17 mouse cellular contexts compared by ENCODE assay signal in the genomic region with DNA sequence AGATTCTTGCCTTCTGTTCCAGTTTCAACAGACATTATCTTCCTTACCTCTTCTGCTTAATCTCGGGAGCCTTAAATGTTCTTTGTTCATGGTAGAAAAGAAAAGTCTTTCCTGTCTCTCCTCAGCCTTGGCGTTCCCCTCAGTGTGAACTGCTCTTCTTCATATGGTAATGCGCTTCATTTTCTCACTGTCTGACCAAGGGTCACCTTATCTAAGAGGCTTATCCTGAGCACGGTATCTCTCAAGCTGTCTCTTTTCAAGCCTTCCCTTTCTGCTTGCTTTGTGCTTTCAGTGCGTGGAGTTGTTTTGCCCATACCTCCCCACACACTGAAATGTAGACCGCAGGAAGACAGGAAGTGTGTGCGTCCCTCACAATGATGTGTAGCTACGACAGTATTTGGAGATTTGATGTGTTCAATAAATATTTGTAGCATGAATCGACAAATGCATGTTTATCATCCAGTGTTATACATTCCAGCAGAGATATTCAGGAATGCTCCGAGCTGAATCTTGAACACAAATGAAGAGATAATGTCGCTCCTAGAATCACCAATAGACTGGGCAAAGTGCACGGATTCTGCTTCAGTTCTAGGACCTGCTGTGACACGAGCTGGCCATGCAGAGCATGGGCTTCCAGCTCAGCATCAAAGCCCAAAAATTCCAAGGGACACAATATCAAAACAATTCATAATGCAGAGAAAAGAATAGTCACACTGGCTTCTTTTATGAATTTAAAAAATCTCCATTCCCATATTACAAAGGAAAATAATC.
DNase-seq lines count a peak whose midpoint lies in the region; ATAC-seq and TF ChIP-seq lines count a peak whose summit lies in the region.
"Had no signal": no experiment of that assay in that cellular context is flagged by ENCODE, and none has a peak within 500 bp of the region (broad histone marks: within the 10 kb centered on the region; RNA-seq: fewer than 3 reads in every experiment).

No protein-coding gene starts in this region.

- H3K27ac ChIP-seq in forebrain, postnatal 0 days (ENCODE audit: low read depth, low read length), result no peak overlapping the region
- no peak overlapping the region for H3K27ac ChIP-seq in forebrain, embryonic 11.5 days (ENCODE audit: low read depth, low read length)
- H3K27ac ChIP-seq in hindbrain, embryonic 15.5 days (replicated peaks), result 0 out of 2 replicates have a peak overlapping the region, but pooled peaks have one; percentile 25
- no peak overlapping the region for H3K27ac ChIP-seq in hindbrain, embryonic 12.5 days
- peak overlapping the region; percentile 4 for H3K27ac ChIP-seq in midbrain, embryonic 13.5 days
- H3K27ac ChIP-seq: embryonic facial prominence, embryonic 12.5 days had no signal

- no peak for TF ChIP-seq CTCF in forebrain, postnatal 0 days (IDR thresholded peaks at IDR 0.05; ENCODE audit: low read depth)

- no peak overlapping the region for H3K4me2 ChIP-seq in forebrain, postnatal 0 days (ENCODE audit: low read depth)
- H3K4me2 ChIP-seq in forebrain, embryonic 11.5 days (ENCODE audit: low read depth, low read length, severe bottlenecking), result no peak overlapping the region
- H3K4me2 ChIP-seq in hindbrain, embryonic 15.5 days, result no peak overlapping the region
- H3K4me2 ChIP-seq in hindbrain, embryonic 12.5 days (replicated peaks), result no peak overlapping the region
- H3K4me2 ChIP-seq in midbrain, embryonic 13.5 days (replicated peaks), result no peak overlapping the region
- H3K4me2 ChIP-seq: embryonic facial prominence, embryonic 12.5 days had no signal

- no peaks in the 10 kb centered on the region for H3K36me3 ChIP-seq in forebrain, postnatal 0 days (ENCODE audit: insufficient read depth)
- no peaks in the 10 kb centered on the region for H3K36me3 ChIP-seq in forebrain, embryonic 11.5 days (ENCODE audit: control insufficient read depth, insufficient read depth, low read length)
- H3K36me3 ChIP-seq in hindbrain, embryonic 15.5 days, result no peaks in the 10 kb centered on the region
- no peaks in the 10 kb centered on the region for H3K36me3 ChIP-seq in hindbrain, embryonic 12.5 days
- no peaks in the 10 kb centered on the region for H3K36me3 ChIP-seq in midbrain, embryonic 13.5 days
- H3K36me3 ChIP-seq: embryonic facial prominence, embryonic 12.5 days; G1E had no signal

- no peak overlapping the region for H3K4me3 ChIP-seq in forebrain, postnatal 0 days (ENCODE audit: low read depth, low read length)
- H3K4me3 ChIP-seq in forebrain, embryonic 11.5 days (ENCODE audit: low read depth, low read length), result no peak overlapping the region
- no peak overlapping the region for H3K4me3 ChIP-seq in hindbrain, embryonic 15.5 days
- H3K4me3 ChIP-seq in hindbrain, embryonic 12.5 days, result no peak overlapping the region
- H3K4me3 ChIP-seq in midbrain, embryonic 13.5 days (replicated peaks), result no peak overlapping the region
- H3K4me3 ChIP-seq: embryonic facial prominence, embryonic 12.5 days had no signal

- ATAC-seq in forebrain, postnatal 0 days, result peak; percentile 25; the same call in 1 of the 2 replicates
- ATAC-seq in forebrain, embryonic 11.5 days (replicated peaks; ENCODE audit: low FRiP score), result no peak
- ATAC-seq in hindbrain, embryonic 15.5 days (ENCODE audit: low FRiP score, low read depth), result no peak
- no peak for ATAC-seq in hindbrain, embryonic 12.5 days (ENCODE audit: low FRiP score)
- peak; percentile 43; the same call in 1 of the 2 replicates for ATAC-seq in midbrain, embryonic 13.5 days

- no peaks in the 10 kb centered on the region for H3K9me3 ChIP-seq in forebrain, postnatal 0 days (ENCODE audit: low read length)
- no peaks in the 10 kb centered on the region for H3K9me3 ChIP-seq in forebrain, embryonic 11.5 days (ENCODE audit: control insufficient read depth, low read length)
- no peaks in the 10 kb centered on the region for H3K9me3 ChIP-seq in hindbrain, embryonic 15.5 days
- H3K9me3 ChIP-seq in hindbrain, embryonic 12.5 days (replicated peaks), result no peaks in the 10 kb centered on the region
- no peaks in the 10 kb centered on the region for H3K9me3 ChIP-seq in midbrain, embryonic 13.5 days
- H3K9me3 ChIP-seq: embryonic facial prominence, embryonic 12.5 days had no signal

- no peaks in the 10 kb centered on the region for H3K4me1 ChIP-seq in forebrain, postnatal 0 days (ENCODE audit: insufficient read depth)
- no peaks in the 10 kb centered on the region for H3K4me1 ChIP-seq in forebrain, embryonic 11.5 days (replicated peaks; ENCODE audit: control insufficient read depth, insufficient read depth, low read length)
- H3K4me1 ChIP-seq in hindbrain, embryonic 15.5 days (replicated peaks), result peaks cover 4% of the 10 kb centered on the region
- no peaks in the 10 kb centered on the region for H3K4me1 ChIP-seq in hindbrain, embryonic 12.5 days
- peaks cover 7% of the 10 kb centered on the region; the same call in 1 of the 2 replicates for H3K4me1 ChIP-seq in midbrain, embryonic 13.5 days (replicated peaks)
- H3K4me1 ChIP-seq: embryonic facial prominence, embryonic 12.5 days had no signal

- no peaks in the 10 kb centered on the region for H3K27me3 ChIP-seq in forebrain, postnatal 0 days (ENCODE audit: insufficient read depth, low read length)
- no peaks in the 10 kb centered on the region for H3K27me3 ChIP-seq in forebrain, embryonic 11.5 days (ENCODE audit: control insufficient read depth, insufficient read depth, low read length)
- no peaks in the 10 kb centered on the region for H3K27me3 ChIP-seq in hindbrain, embryonic 15.5 days
- no peaks in the 10 kb centered on the region for H3K27me3 ChIP-seq in hindbrain, embryonic 12.5 days
- no peaks in the 10 kb centered on the region for H3K27me3 ChIP-seq in midbrain, embryonic 13.5 days
- H3K27me3 ChIP-seq: embryonic facial prominence, embryonic 12.5 days had no signal

- no peak for DNase-seq in forebrain, postnatal 0 days
- DNase-seq in forebrain, embryonic 11.5 days (ENCODE audit: low spot score), result no peak
- DNase-seq in WW6 (ENCODE audit: low read depth, low spot score), result peak; percentile 22
- DNase-seq in left cerebral cortex, adult 8-10 months (ENCODE audit: low spot score in 2 of 2), result no peak
- DNase-seq in left cerebral cortex, adult 9 months (ENCODE audit: low spot score in 2 of 2), result no peak
- DNase-seq: adrenal gland, adult 2 months; cerebellum, adult 11 months; kidney, adult 11 months; kidney, postnatal 25 days; lung, postnatal 10 days; right cerebral cortex, adult 18-20 months; thymus, adult 18-20 months had no signal

- WGBS in forebrain, postnatal 0 days, result 42% methylated on average over 13 of the region's 13 CpGs
- 52% methylated on average over 13 of the region's 13 CpGs for WGBS in forebrain, embryonic 11.5 days
- WGBS in hindbrain, embryonic 15.5 days, result 48% methylated on average over 13 of the region's 13 CpGs
- 57% methylated on average over 13 of the region's 13 CpGs for WGBS in hindbrain, embryonic 12.5 days
- WGBS in midbrain, embryonic 13.5 days, result 30% methylated on average over 13 of the region's 13 CpGs

- no peak overlapping the region for H3K9ac ChIP-seq in forebrain, postnatal 0 days
- H3K9ac ChIP-seq in forebrain, embryonic 11.5 days (ENCODE audit: low read length), result no peak overlapping the region
- H3K9ac ChIP-seq in hindbrain, embryonic 15.5 days, result no peak overlapping the region
- H3K9ac ChIP-seq in hindbrain, embryonic 12.5 days, result no peak overlapping the region
- no peak overlapping the region for H3K9ac ChIP-seq in midbrain, embryonic 13.5 days (replicated peaks)
- H3K9ac ChIP-seq: embryonic facial prominence, embryonic 12.5 days had no signal

Comparison
In these comparisons a context has a peak if more than half of its experiments do, and no peak if none do; other contexts are left out.
1. ATAC-seq: peak in forebrain, postnatal 0 days (single experiment) and midbrain, embryonic 13.5 days (single experiment); none in forebrain, embryonic 11.5 days (single experiment), hindbrain, embryonic 15.5 days (single experiment) and hindbrain, embryonic 12.5 days (single experiment).
2. H3K27ac ChIP-seq: peak in hindbrain, embryonic 15.5 days (single experiment) and midbrain, embryonic 13.5 days (single experiment); none in forebrain, postnatal 0 days (single experiment), forebrain, embryonic 11.5 days (single experiment) and hindbrain, embryonic 12.5 days (single experiment).